Mouse (Mus musculus): Measurements from ENCODE around the gene Tent5c. TPM values are rescaled to one million over a fixed set of nuclear protein-coding genes. Genes with fewer than 3 reads are reported as not detected.
A peak's percentile ranks its signal among the peaks of the same experiment; 100 is the strongest.

Gene Tent5c
- polyA plus RNA-seq (2011; ENCODE audit: insufficient read depth, insufficient read length, low read depth, missing spikeins), result 0.67 and 0.70 TPM in 2 replicates

DNA sequence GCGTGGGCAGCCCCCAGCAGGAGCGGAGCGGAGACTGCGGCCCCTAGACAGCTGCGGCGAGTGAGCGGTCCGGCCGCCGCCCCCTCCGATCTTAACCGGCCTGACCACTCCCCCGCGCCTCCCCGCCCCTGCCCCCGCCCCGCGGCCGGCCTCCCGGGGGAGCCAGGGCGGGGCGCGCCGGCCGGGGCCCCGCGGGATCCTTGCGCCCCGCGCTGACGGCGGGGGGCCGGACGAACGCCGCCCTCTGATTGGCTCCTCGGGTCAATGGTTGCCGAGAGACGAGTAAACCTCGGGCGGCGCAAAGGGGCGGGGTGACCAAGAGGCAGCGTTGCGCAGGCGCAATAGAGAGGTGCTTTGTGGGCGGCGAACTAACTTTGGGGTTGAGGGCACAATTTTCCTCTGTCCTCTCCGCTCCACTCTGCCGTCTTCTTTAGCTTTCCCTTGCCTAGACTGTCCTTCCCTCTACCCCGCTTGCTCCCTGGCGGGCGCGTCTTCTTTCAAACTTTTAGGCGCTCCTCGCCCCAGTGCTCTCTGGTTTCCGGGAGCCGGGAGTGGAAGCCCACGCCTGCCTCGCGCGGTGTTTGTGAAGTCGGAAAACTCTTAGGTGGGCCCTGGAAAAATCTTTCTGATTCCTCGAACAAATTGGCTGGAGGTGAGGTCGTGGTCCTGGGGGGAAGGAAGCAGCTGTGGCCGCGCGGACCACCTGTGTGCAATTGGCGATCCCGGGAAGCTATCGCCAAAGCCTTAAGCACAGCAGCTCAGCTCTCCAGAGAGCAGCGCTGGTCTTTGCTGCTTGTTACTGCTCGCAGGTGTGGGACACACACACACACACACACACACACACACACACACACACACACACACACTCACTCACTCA lies at the start of gene Tent5c:
Gene Tent5c, minus strand, starts transcription at position 192 of the 877 bp plus-strand sequence.
- no peak within 1 kb of the TSS for H3K27ac ChIP-seq (ENCODE audit: insufficient read depth, low read length)

DNA sequence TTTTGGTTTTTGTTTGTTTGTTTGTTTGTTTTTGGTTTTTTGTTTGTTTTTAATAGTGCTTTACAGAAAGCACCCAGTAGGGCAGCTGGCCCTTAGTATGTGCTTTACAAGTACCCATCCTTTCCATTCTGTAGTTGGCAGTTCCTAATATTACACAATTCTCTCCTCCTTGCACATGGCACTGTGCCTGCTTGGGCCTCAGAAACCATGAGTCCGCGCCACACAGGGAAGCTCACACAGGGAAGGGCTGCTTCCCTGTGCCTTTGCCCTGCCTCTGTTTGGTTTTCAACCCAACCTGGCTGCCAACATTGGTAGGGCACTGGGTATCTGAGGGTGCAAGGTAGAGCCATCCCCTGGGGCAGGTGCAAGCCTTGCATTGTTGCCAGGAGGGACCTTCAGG lies 47.6 kb upstream of the Tent5c start:
- Histone ChIP-seq H3K9ac (ENCODE audit: low read depth, poor library complexity, severe bottlenecking) (no peak overlapping the region), H3K27me3 (ENCODE audit: control insufficient read depth, insufficient read depth, low read length, poor library complexity, severe bottlenecking) (no peaks in the 10 kb centered on the region; the same call in 1 of the 2 replicates), H3K36me3 (ENCODE audit: control insufficient read depth, insufficient read depth, low read length, poor library complexity, severe bottlenecking) (no peaks in the 10 kb centered on the region), H3K4me3 (ENCODE audit: low read depth, low read length) (no peak overlapping the region), H3K27ac (ENCODE audit: insufficient read depth, low read length) (no peak overlapping the region), H3K4me1 (ENCODE audit: control insufficient read depth, insufficient read depth, low read length) (no peaks in the 10 kb centered on the region), H3K9me3 (replicated peaks; ENCODE audit: control insufficient read depth, insufficient read depth, low read length, poor library complexity, severe bottlenecking) (no peaks in the 10 kb centered on the region)
- no peak for TF ChIP-seq EP300 (IDR thresholded peaks at IDR 0.05; ENCODE audit: insufficient read depth, low read depth, low read length)
- no peak for TF ChIP-seq CTCF (IDR thresholded peaks at IDR 0.05; ENCODE audit: low read depth, low read length)
- TF ChIP-seq POLR2A (IDR thresholded peaks at IDR 0.05; ENCODE audit: insufficient read depth, low read length), result no peak

More for the DNA sequence above, at the start of gene Tent5c:
- Histone ChIP-seq H3K27me3 (ENCODE audit: control insufficient read depth, insufficient read depth, low read length, poor library complexity, severe bottlenecking) (0 out of 2 replicates have a peak, but pooled peaks cover 5% of the 10 kb centered on the region), H3K36me3 (ENCODE audit: control insufficient read depth, insufficient read depth, low read length, poor library complexity, severe bottlenecking) (no peaks in the 10 kb centered on the region), H3K9ac (ENCODE audit: low read depth, poor library complexity, severe bottlenecking) (peak within 1 kb of the TSS; percentile 74), H3K4me1 (ENCODE audit: control insufficient read depth, insufficient read depth, low read length) (no peaks in the 10 kb centered on the region), H3K9me3 (replicated peaks; ENCODE audit: control insufficient read depth, insufficient read depth, low read length, poor library complexity, severe bottlenecking) (no peaks in the 10 kb centered on the region), H3K4me3 (ENCODE audit: low read depth, low read length) (peak within 1 kb of the TSS; percentile 83)
- TF ChIP-seq POLR2A (IDR thresholded peaks at IDR 0.05; ENCODE audit: insufficient read depth, low read length) (no peak), CTCF (IDR thresholded peaks at IDR 0.05; ENCODE audit: low read depth, low read length) (no peak), EP300 (IDR thresholded peaks at IDR 0.05; ENCODE audit: insufficient read depth, low read depth, low read length) (no peak)

DNA sequence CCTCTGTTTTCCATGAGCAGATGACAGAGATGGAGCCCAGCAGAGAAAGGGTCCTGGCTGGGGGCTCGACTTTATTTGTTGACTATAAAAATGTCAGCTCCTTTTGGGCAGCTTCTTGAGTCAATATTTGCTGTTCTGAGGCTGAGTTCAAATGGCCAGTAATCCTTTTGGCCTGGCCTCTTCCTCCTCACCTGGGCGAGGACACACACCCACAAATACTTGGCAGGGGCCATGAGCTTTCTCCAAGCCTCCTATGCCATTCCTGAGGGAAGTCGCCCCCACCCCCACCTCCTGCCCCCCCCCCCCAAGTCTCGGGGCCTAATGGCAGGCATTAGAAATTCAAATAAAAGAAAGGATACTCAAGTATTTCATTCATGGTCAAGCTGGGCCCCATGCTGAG lies 46.8 kb upstream of the Tent5c start:
- no peak overlapping the region for H3K4me3 ChIP-seq (ENCODE audit: low read depth, low read length)
- H3K4me1 ChIP-seq (ENCODE audit: control insufficient read depth, insufficient read depth, low read length), result no peaks in the 10 kb centered on the region
- H3K9me3 ChIP-seq (replicated peaks; ENCODE audit: control insufficient read depth, insufficient read depth, low read length, poor library complexity, severe bottlenecking), result no peaks in the 10 kb centered on the region
- H3K36me3 ChIP-seq (ENCODE audit: control insufficient read depth, insufficient read depth, low read length, poor library complexity, severe bottlenecking), result no peaks in the 10 kb centered on the region
- no peaks in the 10 kb centered on the region; the same call in 1 of the 2 replicates for H3K27me3 ChIP-seq (ENCODE audit: control insufficient read depth, insufficient read depth, low read length, poor library complexity, severe bottlenecking)
- no peak for TF ChIP-seq CTCF (IDR thresholded peaks at IDR 0.05; ENCODE audit: low read depth, low read length)
- no peak for TF ChIP-seq POLR2A (IDR thresholded peaks at IDR 0.05; ENCODE audit: insufficient read depth, low read length)
- no peak for TF ChIP-seq EP300 (IDR thresholded peaks at IDR 0.05; ENCODE audit: insufficient read depth, low read depth, low read length)
- no peak overlapping the region for H3K27ac ChIP-seq (ENCODE audit: insufficient read depth, low read length)
- no peak overlapping the region for H3K9ac ChIP-seq (ENCODE audit: low read depth, poor library complexity, severe bottlenecking)

DNA sequence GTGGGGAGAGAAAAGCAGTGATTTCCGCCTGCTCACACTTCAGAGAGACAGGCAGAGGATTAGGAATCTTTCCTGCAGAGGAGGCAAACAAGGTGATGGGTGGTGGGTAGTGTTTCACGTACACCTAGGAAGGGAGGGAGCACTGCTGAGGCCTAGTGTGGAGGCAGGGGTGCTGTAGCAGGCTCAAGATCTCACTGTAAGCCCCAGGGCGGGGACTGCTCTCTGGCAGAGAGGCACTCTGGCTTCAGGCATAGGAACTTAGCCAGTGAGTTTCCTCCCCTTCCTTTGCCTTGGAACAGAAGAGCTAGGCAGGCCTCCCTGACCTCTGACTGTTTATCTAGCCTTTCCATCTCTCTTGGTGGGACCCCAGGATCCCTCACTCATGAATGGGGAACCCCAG lies 46.2 kb upstream of the Tent5c start:
- TF ChIP-seq EP300 (IDR thresholded peaks at IDR 0.05; ENCODE audit: insufficient read depth, low read depth, low read length), result no peak
- no peak for TF ChIP-seq CTCF (IDR thresholded peaks at IDR 0.05; ENCODE audit: low read depth, low read length)
- TF ChIP-seq POLR2A (IDR thresholded peaks at IDR 0.05; ENCODE audit: insufficient read depth, low read length), result no peak
- no peaks in the 10 kb centered on the region; the same call in 1 of the 2 replicates for H3K27me3 ChIP-seq (ENCODE audit: control insufficient read depth, insufficient read depth, low read length, poor library complexity, severe bottlenecking)
- no peaks in the 10 kb centered on the region for H3K9me3 ChIP-seq (replicated peaks; ENCODE audit: control insufficient read depth, insufficient read depth, low read length, poor library complexity, severe bottlenecking)
- no peaks in the 10 kb centered on the region for H3K4me1 ChIP-seq (ENCODE audit: control insufficient read depth, insufficient read depth, low read length)
- H3K27ac ChIP-seq (ENCODE audit: insufficient read depth, low read length), result no peak overlapping the region
- H3K9ac ChIP-seq (ENCODE audit: low read depth, poor library complexity, severe bottlenecking), result no peak overlapping the region
- no peaks in the 10 kb centered on the region for H3K36me3 ChIP-seq (ENCODE audit: control insufficient read depth, insufficient read depth, low read length, poor library complexity, severe bottlenecking)
- H3K4me3 ChIP-seq (ENCODE audit: low read depth, low read length), result no peak overlapping the region

DNA sequence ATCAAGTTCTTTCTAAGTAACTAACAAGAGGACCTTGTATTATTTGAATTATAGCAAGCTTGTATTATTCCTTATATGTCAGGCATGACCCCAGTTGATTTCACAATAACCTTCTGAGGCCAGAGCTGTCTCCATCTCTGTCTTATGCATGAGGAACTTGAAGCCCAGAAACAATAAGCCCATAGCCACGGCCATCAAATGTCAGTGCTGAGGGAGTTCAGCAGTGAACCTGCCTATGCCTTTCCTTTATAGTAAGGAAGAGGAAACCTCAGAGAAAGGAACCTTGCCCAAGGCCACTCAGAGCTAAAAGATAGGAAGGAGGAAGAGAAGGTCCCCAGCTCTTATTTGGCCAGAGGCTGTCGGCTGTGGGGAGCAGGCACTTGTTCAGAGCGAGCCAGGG lies 45.3 kb upstream of the Tent5c start:
- TF ChIP-seq POLR2A (IDR thresholded peaks at IDR 0.05; ENCODE audit: insufficient read depth, low read length) (no peak), EP300 (IDR thresholded peaks at IDR 0.05; ENCODE audit: insufficient read depth, low read depth, low read length) (no peak), CTCF (IDR thresholded peaks at IDR 0.05; ENCODE audit: low read depth, low read length) (no peak)
- H3K27me3 ChIP-seq (ENCODE audit: control insufficient read depth, insufficient read depth, low read length, poor library complexity, severe bottlenecking), result no peaks in the 10 kb centered on the region; the same call in 1 of the 2 replicates
- H3K4me3 ChIP-seq (ENCODE audit: low read depth, low read length), result no peak overlapping the region
- H3K36me3 ChIP-seq (ENCODE audit: control insufficient read depth, insufficient read depth, low read length, poor library complexity, severe bottlenecking), result no peaks in the 10 kb centered on the region
- H3K27ac ChIP-seq (ENCODE audit: insufficient read depth, low read length), result no peak overlapping the region
- H3K4me1 ChIP-seq (ENCODE audit: control insufficient read depth, insufficient read depth, low read length), result no peaks in the 10 kb centered on the region
- no peak overlapping the region for H3K9ac ChIP-seq (ENCODE audit: low read depth, poor library complexity, severe bottlenecking)
- no peaks in the 10 kb centered on the region for H3K9me3 ChIP-seq (replicated peaks; ENCODE audit: control insufficient read depth, insufficient read depth, low read length, poor library complexity, severe bottlenecking)

DNA sequence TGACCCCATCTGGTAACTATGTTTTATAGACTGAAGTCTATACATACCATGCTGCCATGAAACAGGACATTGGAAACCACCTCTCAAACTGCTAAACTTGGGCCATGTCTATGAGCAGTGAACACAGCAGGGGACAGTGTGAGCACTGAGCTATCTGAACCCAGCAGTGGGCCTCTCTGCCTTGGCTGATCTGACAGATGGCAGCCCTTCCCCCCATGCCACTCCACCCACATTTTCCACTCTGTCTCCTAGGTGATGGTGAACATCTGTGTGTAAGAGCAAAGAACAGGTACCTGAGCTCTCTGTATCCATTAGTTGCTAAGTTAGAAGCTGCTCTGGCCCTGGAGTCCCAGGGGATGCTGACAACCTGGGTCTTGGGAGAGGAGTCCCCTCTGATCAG lies 44.3 kb upstream of the Tent5c start:
- H3K27me3 ChIP-seq (ENCODE audit: control insufficient read depth, insufficient read depth, low read length, poor library complexity, severe bottlenecking), result no peaks in the 10 kb centered on the region; the same call in 1 of the 2 replicates
- no peaks in the 10 kb centered on the region for H3K9me3 ChIP-seq (replicated peaks; ENCODE audit: control insufficient read depth, insufficient read depth, low read length, poor library complexity, severe bottlenecking)
- no peak overlapping the region for H3K9ac ChIP-seq (ENCODE audit: low read depth, poor library complexity, severe bottlenecking)
- H3K36me3 ChIP-seq (ENCODE audit: control insufficient read depth, insufficient read depth, low read length, poor library complexity, severe bottlenecking), result no peaks in the 10 kb centered on the region
- no peaks in the 10 kb centered on the region for H3K4me1 ChIP-seq (ENCODE audit: control insufficient read depth, insufficient read depth, low read length)
- H3K27ac ChIP-seq (ENCODE audit: insufficient read depth, low read length), result no peak overlapping the region
- no peak overlapping the region for H3K4me3 ChIP-seq (ENCODE audit: low read depth, low read length)
- TF ChIP-seq CTCF (IDR thresholded peaks at IDR 0.05; ENCODE audit: low read depth, low read length) (no peak), POLR2A (IDR thresholded peaks at IDR 0.05; ENCODE audit: insufficient read depth, low read length) (no peak), EP300 (IDR thresholded peaks at IDR 0.05; ENCODE audit: insufficient read depth, low read depth, low read length) (no peak)
